Mouse (Mus musculus) ovary, postnatal 10 days (tissue): Measurements from ENCODE around the gene Shmt2.

ENCODE experiments used
- DNase-seq: peaks from one replicate; pipeline ENCODE4 v3.0.0; 2022; ENCODE audit warnings: low spot score

Gene Shmt2

GRCm38 (mm10) chr10:127512307-127512666 is 10.0 kb downstream of the Shmt2 start:
- no peak for DNase-seq

DNA sequence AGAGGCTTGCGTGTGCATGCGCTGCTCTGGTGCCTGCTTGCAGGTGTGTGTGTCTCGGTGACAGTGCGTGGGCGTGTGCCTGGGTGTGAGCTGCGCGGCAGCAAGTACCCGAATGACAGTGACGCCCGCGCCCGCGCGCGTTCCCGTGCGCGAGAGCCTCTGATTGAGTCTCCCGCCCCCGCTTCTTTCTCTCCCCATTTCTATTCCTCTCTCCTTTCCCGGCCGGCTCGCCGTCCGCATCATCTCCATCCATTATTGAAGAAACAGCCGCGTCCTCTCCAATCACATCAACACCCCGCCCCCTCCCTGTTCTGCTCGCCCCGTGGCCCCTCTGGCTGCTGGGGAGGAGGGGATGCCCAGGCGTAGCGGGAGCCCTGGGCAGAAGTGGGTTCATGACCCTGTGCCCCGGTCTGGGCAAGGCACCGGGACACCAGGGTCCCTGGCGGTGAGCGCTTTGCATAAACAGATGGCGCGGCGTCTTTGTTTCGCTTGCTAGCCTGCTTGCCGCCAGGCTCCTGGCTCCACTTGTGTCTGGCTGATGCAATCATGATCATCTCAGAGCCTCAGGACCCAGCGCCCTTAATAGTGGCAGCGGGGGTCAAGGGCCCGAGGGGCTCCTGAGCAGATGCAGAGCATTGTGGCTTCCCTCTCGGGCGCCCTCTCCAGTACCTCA is 10.5 kb downstream of the Shmt2 start:
- no peak for DNase-seq

DNA sequence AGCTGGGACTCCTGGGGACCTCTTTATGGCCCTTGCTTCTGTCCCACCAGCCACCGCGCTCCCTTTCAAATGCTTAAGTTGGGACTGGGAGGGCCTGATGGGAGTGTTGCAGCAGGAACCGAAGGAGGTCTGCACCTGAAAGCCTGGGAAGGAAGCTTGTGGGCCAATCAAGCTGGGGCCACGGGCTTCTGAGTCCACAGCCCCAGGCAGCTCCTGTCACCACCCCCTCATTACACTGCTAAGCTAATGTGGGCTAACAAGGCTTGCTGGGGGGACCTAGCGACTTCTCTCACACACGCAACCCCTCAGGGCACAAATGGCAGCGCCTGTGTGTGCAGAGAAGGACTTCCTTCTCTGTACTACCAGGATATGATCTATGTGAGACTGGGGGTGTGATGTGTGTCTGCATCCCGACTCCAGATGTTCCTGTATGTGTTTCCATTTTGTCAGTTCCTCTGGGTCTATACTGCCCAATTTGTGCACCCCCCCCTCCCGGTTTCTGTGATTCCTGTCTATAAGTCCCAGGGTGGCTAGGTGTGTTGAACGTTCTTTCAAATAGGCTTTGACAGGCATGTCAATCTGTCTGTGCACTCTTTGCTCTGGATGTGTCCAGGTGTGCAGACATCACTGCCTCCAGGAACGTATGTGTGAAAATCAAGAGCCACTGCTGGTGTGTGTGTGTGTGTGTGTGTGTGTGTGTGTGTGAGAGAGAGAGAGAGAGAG is 11.2 kb downstream of the Shmt2 start:
- no peak for DNase-seq

DNA sequence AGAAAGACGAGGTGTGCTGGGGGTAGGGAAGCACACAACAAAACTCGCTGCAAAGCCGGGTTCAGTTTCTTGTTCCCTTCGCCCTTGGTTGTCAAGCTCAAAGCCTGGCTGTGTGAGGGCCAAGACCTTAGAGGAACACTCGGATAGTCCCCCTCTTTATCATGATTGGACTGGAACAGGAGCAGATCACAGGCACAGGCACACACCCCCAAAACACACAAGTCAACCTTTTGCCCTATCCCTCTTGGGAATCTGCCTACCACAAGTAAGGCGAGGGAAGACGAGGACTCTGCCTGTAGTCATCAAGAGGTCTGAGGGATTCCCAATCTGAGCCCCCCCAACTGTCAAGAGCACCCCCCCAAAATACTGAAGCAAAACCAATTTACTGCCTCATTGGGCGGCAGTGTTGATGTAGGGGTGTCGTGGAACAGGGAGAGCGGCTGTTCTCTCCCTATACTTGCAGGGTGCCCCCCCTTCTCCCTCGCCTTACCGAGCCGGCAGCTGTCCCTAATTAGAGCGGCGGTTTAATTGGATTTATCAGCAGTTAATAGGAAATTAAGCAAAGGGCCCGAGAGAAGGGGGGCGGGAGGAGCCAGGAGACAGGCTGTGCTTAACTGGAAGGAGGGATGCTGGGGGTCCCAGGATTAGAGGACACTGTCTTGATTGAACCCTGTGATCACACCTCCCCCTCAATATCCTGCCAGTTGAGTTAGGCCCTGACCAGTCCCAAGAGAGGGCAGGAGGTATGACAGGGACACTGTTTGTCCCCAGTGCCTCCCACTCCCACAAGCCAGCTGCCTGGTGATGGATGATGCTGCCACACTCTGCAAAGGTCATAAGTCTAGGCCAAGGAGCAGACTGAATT is 12.2 kb downstream of the Shmt2 start:
- DNase-seq = no peak

DNA sequence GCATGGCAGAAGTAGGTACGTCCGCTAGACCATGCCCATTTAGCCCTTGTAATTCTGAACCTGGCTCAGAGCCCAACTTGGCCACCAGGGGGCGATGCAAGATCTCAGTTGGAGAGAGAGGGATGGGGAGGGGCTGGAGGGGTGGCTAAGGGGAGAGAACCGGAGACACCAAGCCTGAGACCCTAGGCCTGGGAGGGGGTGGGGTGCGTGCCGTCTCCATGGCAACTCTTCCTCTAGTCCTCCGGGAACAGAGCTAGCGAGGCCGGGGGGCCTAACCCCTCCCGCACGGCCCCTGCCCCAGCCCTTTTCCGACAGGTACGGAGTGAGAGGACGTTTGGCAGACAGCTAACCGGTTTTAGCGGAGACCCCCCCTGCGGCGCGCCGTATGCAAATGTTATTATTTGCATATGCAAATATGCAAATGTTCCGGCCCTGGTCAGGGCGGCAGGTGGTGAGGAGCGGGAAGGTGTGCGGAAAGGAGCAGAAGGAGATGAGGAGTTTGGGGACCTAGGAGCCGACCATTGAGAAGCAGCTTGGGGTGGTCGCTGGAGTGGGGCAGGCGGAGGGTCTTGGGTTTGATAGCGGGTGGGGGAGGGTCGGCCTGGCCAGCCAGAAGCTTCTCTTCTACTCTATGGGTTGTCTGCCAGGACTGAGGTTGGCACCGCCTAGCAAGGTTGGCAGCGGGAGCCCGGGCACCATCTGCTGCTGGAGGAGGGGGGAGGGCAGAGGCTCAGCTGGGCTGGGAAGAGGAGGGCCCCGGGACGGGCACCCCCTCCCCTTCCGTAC is 13.0 kb downstream of the Shmt2 start:
- peak; percentile 62 for DNase-seq

DNA sequence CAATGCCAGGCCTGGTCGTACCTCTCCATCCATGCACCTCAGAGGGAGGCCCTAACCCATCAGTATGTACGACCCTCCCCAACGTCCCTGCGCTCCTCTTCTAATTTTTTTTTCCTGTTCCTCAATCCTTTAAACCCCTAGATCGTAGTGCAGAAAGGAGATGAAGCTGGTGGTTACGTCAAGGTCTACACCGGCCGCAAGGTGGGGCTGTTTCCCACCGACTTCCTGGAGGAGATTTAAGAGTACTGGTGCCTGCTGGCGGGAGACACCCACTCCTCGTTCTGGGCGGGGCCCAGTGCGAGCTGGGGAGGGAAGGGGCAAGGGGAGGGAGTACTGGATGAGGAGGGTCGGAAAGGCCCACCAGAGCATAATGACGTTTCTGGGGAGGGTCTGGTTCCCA is 14.0 kb downstream of the Shmt2 start:
- DNase-seq = no peak

DNA sequence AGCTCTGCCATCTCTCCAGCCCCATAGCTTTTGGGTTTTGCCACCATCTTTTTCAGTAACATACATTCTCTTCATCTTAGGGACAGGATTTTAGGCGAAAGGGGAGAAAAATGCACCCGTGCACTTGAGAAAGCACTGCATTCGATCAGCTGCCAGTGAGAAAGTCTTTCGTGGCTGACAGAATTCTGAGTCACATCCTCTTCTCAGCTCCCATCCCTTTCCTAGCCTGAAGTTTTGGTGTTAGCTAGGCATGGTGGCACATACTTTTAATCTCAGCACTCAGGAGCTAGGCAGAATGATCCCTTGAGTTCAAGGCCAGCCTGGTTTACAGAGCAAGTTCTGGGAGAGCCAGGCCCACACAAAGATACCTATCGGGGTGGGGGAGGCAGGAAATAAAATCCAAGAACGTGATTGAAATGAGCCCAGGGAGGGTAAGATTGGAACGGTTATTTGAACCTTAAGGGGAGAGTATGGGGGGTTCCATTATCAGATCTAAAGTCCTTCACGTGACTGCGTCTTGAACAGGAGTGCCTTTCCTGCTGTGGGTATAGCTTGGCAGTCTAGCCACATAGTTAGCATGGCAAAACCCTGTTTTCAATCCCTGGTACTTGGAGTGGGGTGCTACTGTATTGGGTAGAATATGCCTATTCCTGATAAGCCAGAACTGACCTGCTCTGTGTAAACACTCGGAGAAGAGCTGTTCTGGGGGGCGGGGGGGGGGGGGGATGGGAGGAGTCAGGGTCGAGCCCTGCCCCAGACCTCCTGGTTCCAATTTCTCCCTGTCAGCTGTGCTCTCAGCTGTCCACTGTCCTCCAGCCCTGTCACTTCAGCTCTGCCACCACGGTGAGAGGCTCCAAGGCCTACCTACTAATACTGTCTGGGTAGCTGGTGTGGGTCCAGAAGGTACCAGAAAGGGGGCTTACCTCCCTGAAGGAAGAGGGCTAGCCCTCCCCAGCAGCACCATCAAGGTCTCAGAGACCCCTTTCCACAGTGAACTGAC is 21.1 kb downstream of the Shmt2 start, which contains the start of gene Stac3:
Gene Stac3, plus strand, starts transcription at position 793 of the 1,000 bp plus-strand sequence.
- DNase-seq = no peak

- DNase-seq = no peak
Measured at GRCm38 (mm10) chr10:127500042-127500441, 22.2 kb downstream of the Shmt2 start.

DNA sequence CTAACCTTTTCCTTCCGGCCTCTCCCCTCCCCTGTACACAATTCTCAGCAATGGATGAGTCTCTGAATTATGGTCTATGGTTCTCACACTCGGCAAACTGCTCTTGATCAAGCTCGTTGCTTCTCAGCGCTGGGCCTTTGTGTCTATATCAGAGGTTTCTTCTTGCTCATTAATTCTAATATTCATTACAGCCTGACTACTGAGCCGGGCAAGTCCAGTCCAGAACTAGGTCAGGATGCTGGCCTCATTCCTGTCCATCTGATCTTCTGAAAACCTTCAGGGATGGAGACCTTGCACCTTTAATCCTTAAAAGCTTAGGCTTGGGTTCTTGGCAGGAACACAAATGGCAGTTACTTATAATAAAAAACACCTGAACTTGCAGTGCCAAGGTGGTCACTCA is 22.7 kb downstream of the Shmt2 start:
- DNase-seq = no peak

GRCm38 (mm10) chr10:127496156-127496555 is 26.1 kb downstream of the Shmt2 start:
- no peak for DNase-seq

GRCm38 (mm10) chr10:127492118-127492517 is 30.1 kb downstream of the Shmt2 start:
- no peak for DNase-seq

GRCm38 (mm10) chr10:127491128-127491512 is 31.1 kb downstream of the Shmt2 start:
- no peak for DNase-seq

DNA sequence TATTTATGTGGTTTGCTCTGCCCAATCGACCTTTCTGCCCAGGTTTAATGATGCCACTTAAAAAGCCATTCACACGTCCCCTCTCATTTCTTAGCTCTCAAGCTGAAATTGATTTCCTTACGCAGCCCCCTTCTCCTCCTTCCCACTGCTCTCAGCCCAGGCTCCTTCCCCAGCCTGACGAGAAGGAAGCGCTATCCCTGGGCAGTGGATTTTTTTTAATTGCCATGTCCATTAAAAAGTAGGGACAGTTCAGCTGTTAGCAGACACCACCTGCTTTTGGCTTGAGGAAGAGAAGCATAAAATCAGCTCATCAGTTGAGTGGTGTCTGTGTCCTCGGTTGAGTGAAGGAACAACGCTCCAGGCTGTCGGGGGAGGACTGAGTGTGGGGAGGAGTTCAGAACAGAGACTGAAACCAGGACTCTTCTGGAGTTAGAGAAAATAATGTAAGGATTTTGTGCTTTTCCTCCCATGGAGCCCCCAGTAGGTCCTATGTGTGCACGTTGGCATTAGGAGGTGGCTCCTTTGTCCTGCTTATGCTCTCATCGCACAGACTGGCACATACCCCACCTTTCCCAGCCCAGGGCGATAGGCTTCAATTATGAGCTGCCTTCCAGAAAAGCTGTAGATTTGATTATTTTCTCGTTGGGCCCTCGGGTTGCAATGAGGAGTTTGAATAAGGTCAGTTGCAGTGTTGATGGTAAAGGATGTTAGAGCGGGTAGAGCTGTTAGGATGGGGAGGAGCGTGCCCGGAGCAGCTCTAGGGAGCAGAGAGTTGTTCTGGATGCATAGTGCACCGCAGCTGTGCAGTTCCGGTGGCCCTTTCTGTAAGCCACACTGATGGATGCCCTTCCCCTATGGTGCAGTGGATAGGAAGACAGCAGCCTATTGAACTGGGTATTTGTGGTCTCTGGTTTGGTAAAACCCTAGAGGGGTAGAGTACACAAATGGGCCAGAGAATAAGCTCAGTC is 31.8 kb downstream of the Shmt2 start:
- DNase-seq = no peak

GRCm38 (mm10) chr10:127488856-127489255 is 33.4 kb downstream of the Shmt2 start:
- no peak for DNase-seq

DNA sequence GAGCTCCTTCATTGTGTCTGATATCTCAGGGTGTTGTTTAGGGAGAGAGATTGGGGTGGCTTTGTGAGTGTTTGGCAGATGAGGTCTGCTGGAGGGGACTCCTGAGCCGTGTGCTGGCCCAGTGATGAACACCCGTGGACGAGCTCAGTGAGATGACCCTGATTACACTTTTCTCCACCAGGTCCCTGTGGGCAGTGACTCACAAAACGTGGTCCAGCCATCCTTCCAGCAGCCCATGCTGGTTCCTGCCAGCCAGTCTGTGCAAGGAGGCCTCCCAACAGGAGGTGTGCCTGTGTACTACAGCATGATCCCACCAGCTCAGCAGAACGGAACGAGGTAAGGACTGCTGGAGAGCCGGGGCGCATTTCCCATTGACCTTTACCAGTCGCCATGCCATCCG is 37.0 kb downstream of the Shmt2 start:
- no peak for DNase-seq

- peak; percentile 9 for DNase-seq
Measured at GRCm38 (mm10) chr10:127480833-127481813, 41.1 kb downstream of the Shmt2 start.

DNA sequence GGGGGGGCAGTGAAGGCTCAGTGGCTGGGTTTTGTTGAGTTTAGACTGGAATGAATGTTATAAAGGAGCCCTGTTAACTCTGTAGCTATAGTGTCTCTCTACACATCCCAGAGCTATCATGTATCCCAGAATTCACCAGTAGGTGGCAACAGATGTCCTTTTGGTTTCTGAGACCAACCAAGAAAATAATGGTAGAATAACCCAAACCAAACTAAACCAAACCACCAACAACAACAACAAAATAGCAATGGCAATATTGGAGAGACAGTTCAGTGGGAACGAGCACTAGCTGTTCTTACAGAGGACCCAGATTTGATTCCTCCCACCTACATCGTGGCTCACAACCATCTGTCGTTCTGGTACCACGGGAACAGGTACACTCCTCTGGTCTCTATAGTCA is 43.1 kb downstream of the Shmt2 start:
- DNase-seq = no peak

- DNase-seq = no peak
Measured at GRCm38 (mm10) chr10:127477301-127477700, 44.9 kb downstream of the Shmt2 start.
